Mouse (Mus musculus): ENCODE data around the gene Abl1.

DNA sequence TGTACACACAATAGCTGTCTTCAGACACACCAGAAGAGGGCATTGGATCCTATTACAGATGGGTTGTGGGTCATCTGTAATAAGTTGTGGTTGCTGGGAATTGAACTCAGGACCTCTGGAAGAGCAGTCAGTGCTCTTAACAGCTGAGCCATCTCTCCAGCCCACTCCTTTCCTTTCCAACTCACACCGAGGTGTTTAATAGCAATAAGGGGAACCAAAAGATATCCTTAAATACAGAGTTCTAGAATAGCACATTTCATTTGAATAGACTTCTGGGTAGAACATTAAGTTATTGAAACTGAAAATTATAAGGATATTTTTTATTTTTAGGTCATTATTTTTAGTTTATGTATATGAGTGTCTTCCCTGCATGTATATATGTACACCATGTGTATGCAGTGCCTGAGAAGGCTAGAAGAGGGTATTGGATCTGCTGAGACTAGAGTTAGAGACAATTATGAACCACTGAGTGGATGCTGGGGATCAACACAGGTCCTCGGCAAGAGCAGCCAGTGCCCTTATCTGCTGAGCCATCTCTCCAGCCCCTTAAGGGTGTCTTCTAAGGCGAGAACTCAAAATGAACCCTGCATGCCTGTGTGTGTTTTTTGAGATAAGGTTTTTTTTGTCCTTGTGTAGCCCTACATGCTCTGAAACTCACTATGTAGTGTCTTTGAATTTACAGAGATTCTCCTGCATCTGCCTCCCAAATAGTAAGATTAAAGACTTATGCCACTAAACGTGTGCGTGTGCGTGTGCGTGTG is 36.7 kb downstream of the Abl1 start:
- TF ChIP-seq CTCF (IDR thresholded peaks at IDR 0.05; ENCODE audit: insufficient read depth, low read length): no peak
- no peak for TF ChIP-seq POLR2A (IDR thresholded peaks at IDR 0.05; ENCODE audit: borderline replicate concordance, extremely low read depth, low read depth, low read length)
